Mouse (Mus musculus) ES-E14 (cell line): ENCODE data around the gene Fchsd2.

Experiments used
- CHD2 ChIP-seq: IDR thresholded peaks from 2 replicates; pipeline ENCODE4 v1.6.1; 2014; ENCODE audit warnings: mild to moderate bottlenecking, low read depth, low read length, inconsistent platforms
- HCFC1 ChIP-seq: IDR thresholded peaks from 2 replicates; pipeline ENCODE4 v1.6.1; 2012; ENCODE audit warnings: low read length, inconsistent platforms, borderline replicate concordance; ENCODE audit not compliant: insufficient read depth
- MAFK ChIP-seq: IDR thresholded peaks from 2 replicates; pipeline ENCODE4 v1.6.1; 2014; ENCODE audit warnings: mild to moderate bottlenecking, low read depth, low read length, inconsistent platforms; ENCODE audit not compliant: insufficient read depth
- ZC3H11A ChIP-seq: IDR thresholded peaks from 2 replicates; pipeline ENCODE4 v1.6.1; 2012; ENCODE audit warnings: low read depth, mild to moderate bottlenecking, inconsistent platforms, low read length, borderline replicate concordance
- ZNF384 ChIP-seq: IDR thresholded peaks from 2 replicates; pipeline ENCODE4 v1.6.1; 2012; ENCODE audit warnings: low read depth, low read length, inconsistent platforms

- TF ChIP-seq HCFC1 (no peak), ZC3H11A (no peak), MAFK (no peak), ZNF384 (no peak), CHD2 (no peak)
Measured at GRCm38 (mm10) chr7:101163878-101164277, 71.2 kb downstream of the Fchsd2 start.
